Mouse (Mus musculus): ENCODE measurements around the gene Eya3.
"Not testable (repeated sequence)": the region's sequence is repeated elsewhere in the genome, so short reads cannot be mapped to it uniquely, and the experiment has no call there.

Eya3 gene

DNA sequence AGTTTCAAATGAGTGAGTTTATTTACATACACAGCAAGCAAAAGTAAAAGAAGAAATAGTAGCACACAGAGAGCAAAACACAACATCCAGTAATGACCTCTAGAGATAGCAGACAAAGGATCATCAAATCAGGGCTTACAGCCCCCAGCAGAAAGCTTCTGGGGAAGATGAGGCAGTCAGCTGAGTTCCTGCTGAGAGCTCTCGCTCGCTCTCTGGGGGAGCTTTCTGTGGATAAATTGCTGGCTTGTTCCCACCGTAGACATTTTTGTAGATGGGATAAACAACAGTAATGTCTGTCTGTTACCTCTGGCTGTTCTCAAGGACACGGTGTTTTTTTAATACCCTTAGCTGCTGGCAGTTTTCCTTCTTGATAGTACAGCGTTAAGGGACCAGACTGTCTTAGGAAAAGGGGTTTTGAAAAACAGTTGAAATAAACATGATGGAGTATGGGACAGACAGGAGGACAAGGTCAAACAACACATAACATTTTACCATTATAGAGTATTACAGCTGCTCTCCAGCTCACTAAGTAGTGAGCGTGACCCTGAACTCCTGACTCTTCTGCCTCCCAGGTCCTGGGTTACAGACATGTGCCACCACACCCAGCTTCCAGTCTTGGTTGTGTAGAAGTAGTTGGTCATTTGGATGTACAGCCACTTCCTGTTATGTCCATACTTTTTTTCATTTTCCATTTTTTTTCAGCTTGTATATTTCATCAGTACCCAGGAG is 10.6 kb downstream of the Eya3 start:
- no peak for DNase-seq

DNA sequence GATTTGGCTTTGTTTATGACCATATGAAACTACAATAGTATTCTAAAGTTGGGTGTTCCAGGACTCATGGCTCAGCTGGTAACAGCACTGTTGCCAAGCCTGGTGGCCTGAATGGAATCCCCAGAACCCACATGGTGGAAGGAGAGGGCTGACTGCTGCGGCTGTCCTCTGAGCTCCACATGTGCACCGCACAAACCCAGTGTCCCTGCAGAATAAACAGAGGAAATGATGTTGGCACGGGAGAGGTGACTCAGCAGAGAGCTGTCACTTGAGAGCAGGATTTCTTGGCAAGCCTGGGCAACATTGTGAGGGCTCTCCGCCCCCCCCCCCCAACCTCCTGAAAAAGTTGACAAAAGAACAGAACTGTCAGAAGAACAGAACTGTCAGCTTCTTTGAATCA is 14.1 kb downstream of the Eya3 start:
- peak; percentile 51 for DNase-seq

DNA sequence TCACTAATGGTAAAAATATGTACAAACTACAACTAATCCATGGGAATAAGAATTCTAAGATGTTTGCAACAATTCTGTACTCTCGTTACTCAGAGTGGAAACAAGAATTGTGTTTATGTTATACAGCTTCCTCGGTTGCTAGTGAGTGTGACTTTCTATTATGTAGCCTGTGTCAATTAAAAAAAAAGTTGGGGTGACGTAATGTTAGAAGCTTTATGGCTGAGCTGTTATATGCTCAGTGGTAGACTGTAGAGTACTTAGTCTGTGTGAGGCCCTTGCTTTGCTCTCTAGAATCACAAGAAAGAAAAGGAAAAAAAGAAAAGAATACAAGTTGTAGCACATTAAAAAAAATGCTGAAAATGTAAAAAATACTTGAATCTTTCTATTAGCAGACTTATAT is 15.0 kb downstream of the Eya3 start:
- no peak for DNase-seq

DNA sequence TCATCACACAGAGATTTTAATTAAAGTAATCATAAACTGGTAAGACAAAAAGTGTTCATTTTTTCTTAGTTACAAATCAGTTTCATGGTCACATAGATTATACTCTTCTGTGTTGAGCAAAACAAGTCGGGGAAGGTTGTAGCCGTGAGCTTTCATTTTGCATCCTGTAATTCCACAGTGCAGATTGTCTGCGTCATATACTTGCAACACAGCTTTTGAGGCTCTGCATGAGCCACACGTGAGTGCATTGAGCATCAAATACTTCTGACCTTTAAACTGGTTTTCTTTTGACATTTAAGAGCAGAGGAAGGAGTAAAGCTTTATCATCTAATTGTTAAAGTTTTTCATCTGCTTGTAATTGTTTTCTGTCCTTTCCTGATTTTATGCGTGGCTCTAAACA is 16.5 kb downstream of the Eya3 start:
- no peak for DNase-seq

DNA sequence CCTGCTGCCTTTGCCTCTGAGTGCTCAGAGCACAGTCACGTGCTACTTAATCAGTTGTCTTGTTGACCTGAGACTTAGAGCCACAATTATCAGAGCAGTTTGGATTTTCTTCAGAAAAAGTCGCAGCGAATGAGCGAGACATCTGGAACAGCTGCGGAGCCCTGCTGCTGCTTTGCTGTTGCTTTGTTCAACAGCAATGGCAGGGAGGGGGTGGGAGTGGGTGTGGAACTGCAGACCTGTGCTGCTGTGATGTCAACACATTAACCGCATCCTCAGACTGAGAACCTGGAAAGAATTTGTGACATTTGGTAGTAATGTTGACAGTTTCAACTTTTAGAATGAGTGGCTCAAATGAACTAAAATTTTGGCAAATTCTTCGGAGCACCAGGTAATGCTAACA is 20.3 kb downstream of the Eya3 start:
- no peak for DNase-seq

DNA sequence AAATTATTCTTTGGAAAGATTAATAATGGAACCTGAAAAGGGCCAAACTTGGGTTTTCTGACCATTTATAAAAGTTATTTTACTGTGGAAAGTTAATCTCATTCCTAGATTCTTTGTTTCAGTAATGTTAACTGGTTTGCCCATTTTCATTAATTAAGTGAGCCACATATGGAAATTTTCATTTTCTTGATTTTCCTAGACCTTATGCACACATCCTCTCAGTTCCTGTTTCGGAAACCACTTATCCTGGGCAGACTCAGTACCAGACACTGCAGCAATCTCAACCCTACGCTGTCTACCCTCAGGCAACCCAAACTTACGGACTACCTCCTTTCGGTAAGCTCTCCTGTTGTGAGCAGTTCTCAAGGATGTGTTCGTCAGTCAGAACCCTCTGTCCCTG is 33.9 kb downstream of the Eya3 start:
- DNase-seq: no peak

DNA sequence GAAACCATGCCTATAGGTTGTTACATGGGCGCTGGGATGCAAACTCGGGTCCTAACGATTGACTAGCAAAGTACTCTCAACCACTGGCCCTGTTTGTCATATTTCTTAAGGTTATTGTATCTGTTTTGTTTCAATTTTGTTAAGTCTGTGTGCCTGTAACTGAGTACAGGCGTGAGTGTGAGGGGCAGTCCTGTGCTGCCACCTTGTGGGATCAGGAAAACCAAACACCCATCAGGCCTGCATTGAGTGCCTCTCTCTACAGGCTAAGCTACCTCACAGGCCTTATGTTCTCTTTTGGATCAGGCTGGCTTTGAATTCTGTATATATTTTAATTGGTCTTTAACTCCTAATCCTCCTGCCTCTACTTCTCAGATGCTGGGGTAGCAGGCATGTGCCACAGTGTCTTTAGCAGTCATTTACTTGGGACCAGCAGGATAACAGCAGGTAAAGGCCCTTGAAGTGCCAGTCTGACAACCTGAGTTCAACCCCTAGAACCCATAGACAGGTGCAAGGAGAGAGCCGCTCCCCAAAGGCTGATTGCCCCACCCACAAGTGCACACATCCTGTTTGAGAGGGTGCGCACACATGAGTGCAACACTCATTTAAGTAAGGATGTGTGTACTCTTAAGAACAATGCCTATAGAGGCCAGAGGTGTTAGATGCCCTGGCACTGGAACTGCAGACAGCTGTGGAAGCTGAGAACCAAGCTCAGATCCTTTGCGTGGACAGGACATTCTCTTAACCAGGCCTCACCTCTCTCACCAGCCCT is 38.2 kb downstream of the Eya3 start:
- peak; percentile 38 for DNase-seq

DNA sequence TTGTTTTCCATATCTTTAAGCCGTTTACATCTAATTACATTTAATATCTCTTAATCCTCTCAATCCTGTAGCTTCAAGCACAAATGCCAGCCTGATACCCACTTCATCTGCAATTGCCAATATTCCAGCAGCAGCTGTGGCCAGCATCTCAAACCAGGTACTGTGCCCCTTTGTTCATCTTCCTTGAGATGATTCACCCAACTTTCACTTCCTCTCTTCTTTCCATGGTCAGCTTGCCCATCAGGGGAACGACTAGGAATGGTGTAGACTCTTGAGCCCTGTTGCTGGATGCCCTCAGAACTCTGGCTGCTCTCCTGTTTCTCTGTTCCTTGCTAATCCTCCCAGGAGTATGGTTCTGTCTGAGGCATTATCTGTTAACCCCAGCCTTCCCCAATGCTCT is 50.8 kb downstream of the Eya3 start:
- DNase-seq: no peak

DNA sequence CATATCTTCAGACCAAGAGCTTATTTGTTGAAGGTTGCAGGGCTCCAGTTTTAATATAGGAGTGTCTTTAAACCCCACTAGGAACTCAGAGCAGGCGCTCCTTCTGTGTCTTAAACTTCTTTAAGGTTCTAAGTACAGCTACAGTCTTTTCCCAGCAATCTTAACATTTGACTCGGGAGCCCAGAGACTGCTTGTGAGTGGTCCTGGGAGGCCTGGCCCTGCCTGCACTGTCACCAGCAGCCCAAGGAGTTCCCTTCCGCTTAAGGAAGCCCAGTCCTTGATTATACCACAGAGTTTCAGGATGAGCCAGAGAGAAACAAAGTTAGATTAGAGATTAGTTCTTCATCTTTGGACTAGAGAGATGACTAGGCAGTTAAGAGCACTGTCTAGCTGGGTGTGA is 54.6 kb downstream of the Eya3 start:
- no peak for DNase-seq

DNA sequence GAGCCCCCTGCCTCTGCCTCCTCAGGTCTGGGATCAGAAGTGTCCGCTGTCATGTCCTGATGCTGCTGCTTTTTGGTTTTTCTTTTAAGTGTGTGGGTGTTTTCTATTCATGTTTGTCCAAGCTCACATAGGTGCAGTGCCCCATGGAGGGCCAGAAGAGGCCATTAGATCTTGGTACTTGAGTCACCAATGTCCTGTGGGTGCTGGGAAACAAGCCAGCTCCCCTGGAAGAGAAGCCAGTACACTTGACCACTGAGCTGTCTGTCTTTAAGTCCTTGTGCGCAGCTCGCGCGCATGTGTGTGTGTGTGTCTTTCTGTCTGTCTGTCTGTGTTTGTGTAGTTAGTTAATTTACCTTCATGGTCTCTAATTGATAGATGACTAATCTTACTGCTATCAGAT is 63.3 kb downstream of the Eya3 start:
- DNase-seq: no peak

DNA sequence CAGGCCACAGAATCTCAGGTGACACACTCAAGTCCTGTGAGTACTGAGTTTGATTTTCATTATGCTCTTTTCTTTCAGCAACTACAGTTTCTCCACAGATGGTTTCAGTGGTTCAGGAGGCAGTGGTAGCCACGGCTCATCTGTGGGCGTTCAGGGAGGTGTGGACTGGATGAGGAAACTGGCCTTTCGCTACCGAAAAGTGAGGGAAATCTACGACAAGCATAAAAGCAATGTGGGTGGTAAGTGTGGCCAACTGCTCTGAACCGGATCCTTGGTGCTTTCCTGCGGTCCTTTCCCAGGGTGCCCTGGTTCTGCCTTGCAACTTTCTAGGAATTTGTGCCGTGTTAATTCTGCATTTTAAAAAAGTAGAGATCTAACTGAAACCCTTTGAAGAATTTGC is 68.1 kb downstream of the Eya3 start:
- DNase-seq: no peak

DNA sequence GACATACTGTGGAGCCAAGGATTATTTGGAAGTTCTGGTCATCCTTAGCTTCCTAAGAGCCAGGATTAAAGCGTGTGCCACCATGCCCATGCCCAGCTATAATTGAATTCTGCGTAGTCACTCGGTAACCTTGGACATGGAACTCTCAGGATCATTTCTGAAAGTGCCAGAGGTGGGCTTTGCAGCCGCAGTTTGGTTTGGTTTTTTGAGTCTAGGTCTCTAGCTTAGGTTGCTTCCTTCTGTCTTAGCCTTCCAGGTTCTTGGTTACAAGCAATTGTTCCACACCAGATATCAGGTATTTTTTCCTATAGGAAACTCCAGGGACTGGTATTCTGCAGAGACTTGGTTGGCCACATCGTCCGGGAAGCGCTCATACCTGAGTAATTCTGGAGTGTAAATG is 74.4 kb downstream of the Eya3 start:
- DNase-seq: no peak

DNA sequence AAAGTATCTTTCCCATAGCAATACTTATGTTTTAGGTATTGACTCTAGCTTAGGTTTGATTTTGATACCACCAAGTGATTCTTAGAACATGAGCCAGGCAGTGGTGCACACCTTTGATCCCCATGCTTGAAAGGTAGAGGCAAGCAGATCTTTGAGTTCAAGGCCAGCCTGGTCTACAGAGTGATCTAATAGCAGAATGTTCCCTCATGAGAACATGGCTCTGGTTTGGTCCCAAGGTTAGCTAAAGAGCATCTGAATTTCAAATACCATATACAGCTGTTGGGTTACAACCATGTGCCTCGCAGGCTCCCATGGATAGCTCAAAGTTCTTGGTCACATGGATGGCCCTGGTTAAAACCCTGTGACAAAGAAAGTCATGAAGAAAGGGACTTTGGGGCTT is 79.5 kb downstream of the Eya3 start:
- no peak for DNase-seq

DNA sequence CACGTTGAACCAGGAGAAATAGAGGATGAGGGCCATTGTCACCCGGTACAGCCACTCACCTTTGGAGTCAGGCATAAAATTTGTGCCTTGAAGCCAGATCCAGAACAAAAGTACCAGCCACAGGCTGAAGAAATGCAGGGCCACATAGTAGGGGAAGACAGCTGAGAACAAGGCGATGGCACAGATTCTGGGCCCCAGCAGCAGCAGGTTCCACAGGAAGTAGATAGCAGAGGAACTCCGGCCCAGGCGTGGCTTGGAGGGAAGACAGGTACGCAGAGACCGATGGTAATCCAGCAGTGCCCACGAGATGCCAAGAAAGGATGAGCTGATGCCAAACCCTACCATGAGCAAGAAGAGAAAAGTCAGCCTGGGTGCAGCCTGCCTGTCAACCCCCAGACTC is 89.4 kb downstream of the Eya3 start:
- DNase-seq: no peak

DNA sequence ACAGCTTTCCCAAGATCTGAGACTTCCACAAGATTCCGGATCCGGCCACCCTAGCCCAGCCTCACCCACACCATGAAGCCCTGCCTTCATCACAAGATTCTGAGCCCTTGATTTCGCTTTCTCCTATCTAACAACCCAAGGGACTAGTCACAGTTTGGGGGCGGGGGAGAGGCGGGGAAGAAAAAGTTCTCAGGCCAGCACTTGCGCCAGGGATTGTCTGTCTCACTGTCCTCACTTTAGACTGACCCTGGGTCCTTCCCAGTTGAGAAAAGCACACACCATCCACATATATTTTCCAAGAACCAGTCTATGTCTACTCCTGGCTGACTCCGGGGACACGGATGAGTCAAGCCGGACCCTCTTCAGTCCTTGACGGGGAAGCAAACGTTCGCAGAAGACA is 92.8 kb downstream of the Eya3 start:
- no peak for DNase-seq

DNA sequence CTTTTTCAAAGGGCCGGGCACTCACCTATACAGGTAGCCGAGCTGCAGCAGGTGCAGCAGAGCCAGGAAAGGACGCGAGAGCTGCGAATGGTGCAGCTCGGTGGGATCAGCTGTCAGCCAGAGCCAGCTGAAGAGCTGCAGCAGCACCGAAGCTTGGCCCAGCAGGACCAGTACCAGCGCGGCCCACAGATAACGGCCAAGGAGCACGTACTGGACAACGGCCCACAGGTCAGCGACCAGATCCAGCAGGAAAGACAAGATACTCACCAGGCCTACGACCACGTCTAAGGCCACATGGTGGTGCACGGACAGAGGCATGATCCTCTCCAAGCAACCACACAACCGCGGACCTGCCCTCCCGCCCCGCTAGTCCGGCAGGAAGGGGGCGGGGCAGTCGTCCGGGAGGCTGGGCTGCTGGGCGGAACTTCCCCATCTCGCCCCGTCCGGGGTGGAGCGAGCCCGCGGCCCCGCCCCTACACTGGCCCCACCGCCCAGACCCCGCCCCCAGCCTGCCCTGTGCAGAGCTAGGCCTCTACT is 93.4 kb downstream of the Eya3 start, which contains the start of gene Xkr8:
TSS of gene Xkr8 (minus strand) at position 399 of the 537 bp plus-strand sequence.
- peak; percentile 95 for DNase-seq

DNA sequence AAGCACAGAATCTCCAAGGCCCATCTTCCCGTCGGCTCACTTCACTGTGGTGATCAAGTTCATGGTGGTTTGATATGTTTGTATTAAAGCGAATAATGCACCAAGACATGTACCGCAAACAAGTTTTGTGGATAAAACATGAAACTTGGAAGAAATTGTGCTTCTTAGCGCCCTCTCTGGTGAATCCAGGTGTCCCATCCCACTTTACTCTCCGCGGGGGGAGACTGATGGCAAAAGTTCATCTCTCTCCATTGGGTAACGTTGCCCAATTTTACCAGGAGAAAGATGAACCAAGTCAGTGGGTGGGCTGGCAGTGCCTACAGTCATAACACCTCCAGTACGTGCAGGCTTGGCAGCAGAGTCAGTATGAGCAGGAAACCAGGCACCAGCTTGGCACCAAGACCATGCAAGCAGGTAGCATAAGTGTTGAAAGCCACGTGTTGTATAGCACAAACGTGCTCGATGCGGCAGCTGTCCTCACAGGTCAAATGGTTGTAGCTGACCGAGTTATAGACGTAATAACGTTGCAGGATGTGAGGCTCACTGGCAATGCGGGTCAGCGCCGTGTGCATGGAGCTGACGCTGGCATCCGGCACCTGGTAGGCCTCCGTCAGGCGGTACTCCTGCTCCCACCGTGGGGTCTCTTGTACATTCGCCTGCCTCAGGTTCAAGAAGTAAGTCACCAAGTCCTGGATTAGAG is 94.4 kb downstream of the Eya3 start:
- DNase-seq: no peak

DNA sequence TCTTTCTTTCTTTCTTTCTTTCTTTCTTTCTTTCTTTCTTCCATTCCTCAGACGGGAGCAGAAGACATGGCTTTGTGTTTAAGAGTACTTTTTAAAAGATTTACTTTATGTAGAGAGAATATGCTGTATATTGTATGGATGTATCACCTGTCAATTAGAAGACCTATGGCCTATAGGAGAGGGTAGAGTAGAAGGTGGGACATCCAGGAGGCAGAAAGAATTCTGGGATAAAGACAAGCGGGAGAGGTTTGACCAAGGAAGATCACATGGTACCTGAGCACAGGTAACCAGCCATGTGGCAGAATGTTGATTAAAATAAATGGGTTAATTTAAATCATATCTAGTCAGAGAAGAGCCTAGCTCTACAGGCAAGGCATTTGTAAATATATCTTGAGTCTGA is 96.0 kb downstream of the Eya3 start:
- no peak for DNase-seq

DNA sequence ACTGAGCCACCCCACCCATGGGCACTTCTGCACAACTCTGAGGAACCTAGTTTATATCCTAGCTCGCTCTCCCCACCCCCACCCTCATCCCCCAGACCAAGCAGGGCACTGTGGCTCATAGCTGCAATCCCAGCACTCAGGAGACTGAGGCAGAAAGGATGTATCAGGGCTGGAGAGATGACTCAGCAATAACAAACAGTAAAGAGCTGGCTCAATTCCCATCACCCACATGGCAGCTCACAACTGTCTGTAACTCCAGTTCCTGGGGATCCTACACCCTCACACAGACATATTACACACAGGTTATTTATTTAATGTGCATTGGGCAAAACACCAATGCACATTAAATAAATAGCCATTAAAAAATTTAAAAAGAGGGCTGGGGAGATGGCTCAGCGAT is 96.6 kb downstream of the Eya3 start:
- no peak for DNase-seq

DNA sequence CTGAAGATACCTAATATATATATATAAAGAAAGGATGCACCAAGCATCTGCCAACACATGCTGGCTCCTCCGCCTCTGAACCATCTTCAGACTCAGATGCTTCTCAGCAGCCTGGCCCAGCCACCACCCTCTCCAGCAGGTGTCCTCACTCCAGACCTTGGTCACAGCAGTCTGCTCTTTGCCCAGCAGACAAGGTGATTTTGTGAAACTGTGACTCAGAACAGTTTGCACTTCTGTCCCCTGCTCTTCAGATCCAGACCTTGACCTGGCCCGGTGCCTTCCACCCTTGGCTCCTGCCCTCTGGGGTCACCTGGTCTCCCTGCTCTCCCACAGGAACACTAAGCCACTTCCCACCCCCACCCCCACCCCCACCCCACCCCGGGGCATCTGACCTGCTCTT is 97.1 kb downstream of the Eya3 start:
- DNase-seq: no peak

DNA sequence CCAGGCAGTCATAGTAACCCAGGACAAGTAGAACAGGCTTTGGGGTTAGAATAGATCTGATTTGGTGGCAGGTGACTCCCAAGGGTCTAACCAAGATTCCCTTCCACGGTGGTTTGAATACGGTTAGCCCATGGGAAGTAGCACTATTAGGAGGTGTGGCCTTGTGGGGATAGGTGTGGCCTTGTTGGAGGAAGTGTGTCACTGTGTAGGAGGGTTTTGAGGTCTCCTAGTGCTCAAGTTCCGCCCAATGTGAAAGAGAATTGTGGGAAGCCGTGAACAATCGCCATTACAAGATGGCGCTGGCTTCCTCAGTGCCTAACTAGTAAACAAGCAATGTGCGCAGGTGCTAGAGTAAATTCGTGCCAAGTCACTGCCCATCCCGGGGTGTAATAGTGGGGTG is 98.4 kb downstream of the Eya3 start:
- not testable (repeated sequence) for DNase-seq

DNA sequence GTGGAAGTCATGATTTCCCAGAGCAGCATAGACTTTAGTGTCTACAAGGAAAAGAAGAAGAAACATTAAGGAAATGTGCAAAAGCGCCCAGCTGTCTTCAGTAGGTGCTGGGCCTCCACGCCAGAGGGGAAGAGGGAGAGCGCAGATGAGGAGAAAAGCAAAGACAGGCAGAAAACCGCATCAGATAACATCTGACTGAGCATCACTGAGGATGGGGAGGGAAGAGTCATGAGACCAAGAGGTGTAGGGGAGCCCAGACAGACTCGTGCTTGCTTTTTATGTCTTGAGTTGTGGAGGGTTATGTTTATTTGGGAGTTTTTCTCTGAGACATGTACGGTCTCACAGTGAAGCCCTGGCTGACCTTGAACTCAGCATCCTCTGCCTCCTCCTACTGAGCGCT is 102.7 kb downstream of the Eya3 start:
- no peak for DNase-seq

DNA sequence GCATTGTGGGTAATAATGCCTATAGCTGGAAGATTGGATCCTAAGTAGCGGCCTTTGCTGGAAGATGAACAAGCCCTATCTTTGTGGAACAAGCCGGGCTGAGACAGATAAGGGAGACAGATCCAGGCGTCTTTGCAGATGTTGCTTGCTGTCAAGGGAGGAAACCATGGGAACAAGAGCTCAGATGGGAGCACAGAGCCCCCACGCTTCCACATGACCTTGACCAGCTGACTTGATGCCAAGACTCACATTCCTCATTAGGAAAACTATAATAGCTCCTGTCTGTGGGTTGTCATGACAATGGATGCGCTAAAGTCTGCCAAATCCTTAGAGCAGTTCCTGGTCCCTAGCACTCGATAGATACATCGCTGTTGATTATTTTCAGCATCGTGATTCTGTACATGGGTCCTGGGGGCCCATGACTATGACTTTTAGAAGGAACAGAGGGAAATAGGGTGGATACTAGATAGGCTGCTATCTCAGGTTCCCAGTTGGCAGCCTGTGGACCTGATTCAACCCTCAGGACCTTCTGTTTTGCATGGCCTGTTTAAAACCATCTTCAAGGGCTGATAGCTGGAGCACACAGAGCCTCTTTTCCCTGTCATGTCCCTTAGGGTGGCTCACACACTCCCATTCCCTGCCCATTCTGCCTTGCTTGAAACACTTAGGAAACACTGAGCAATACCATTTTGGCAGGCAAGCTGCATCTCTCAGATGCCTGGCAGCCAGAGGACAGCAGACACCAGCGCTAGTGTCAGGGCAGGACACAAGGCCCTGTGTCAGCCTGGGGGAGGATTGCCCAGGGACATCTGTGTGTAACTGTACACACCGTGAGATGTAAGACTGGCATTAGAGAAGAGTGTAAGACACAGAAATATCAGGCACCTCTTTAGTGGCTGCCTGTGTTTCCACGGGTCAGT is 105.5 kb downstream of the Eya3 start:
- DNase-seq: no peak
